Mouse (Mus musculus) natural killer cell, adult 2 months (primary cell): ENCODE measurements around the gene Dus4l.

ENCODE experiments used
- DNase-seq, 2 experiments: peaks; one replicate each; pipeline ENCODE4 v3.0.0; 2022; ENCODE audit warnings: low spot score in 2 of 2

Gene Dus4l

GRCm38 (mm10) chr12:31592011-31592410, 62.6 kb downstream of the Dus4l start:
- no peak for DNase-seq
